Mouse (Mus musculus) forebrain, embryonic 11.5 days (tissue): ENCODE results near the gene Hcn1. TPM values are rescaled to one million over a fixed set of nuclear protein-coding genes. Genes with fewer than 3 reads are reported as not detected.

Experiments used
- ATAC-seq: fragments of 200-750 bp; cut with Nextera tagmentation; replicated peaks from 2 replicates; pipeline ENCODE4 v1.8.0; 2017; ENCODE audit warnings: moderate TSS enrichment; ENCODE audit not compliant: low FRiP score
- DNase-seq: peaks from one replicate; pipeline ENCODE4 v3.0.0-alpha.2; 2017; ENCODE audit warnings: low spot score
- H3K27ac ChIP-seq: fragments of 300-500 bp; sonication (generic); 2 replicates; pipeline ENCODE4 v1.5.1; 2014; ENCODE audit warnings: low read depth, low read length
- H3K27me3 ChIP-seq: fragments of 300-500 bp; sonication (generic); 2 replicates; pipeline ENCODE4 v1.6.1; 2014; ENCODE audit warnings: mild to moderate bottlenecking, low read length, mixed read lengths; ENCODE audit not compliant: control insufficient read depth, insufficient read depth
- H3K36me3 ChIP-seq: fragments of 300-500 bp; sonication (generic); 2 replicates; pipeline ENCODE4 v1.6.1; 2014; ENCODE audit warnings: mild to moderate bottlenecking, low read length, moderate library complexity, mixed read lengths; ENCODE audit not compliant: control insufficient read depth, insufficient read depth
- H3K4me1 ChIP-seq: fragments of 300-500 bp; sonication (generic); replicated peaks from 2 replicates; pipeline ENCODE4 v1.6.1; 2014; ENCODE audit warnings: low read length, mixed read lengths; ENCODE audit not compliant: control insufficient read depth, insufficient read depth
- H3K4me2 ChIP-seq: fragments of 300-500 bp; sonication (generic); 2 replicates; pipeline ENCODE4 v1.6.1; 2014; ENCODE audit warnings: low read depth, mild to moderate bottlenecking, low read length, moderate library complexity, mixed read lengths; ENCODE audit not compliant: severe bottlenecking
- H3K4me3 ChIP-seq: fragments of 300-500 bp; sonication (generic); 2 replicates; pipeline ENCODE4 v1.5.1; 2014; ENCODE audit warnings: low read depth, low read length
- H3K9ac ChIP-seq: fragments of 300-500 bp; sonication (generic); 2 replicates; pipeline ENCODE4 v1.6.1; 2014; ENCODE audit warnings: low read length
- H3K9me3 ChIP-seq: fragments of 300-500 bp; sonication (generic); 2 replicates; pipeline ENCODE4 v1.6.1; 2016; ENCODE audit warnings: low read length, mixed read lengths; ENCODE audit not compliant: control insufficient read depth
- WGBS: fragments of 180-500 bp; shearing (Covaris S2); extraction: QIAGEN DNeasy Blood & Tissue Kit; methylation state at CpG from one replicate; pipeline ENCODE4 v1.1.7; 2014; 5-methylcytosine and 5-hydroxymethylcytosine counted together
- polyA plus RNA-seq: library from polyadenylated mRNA; unstranded; fragments of >200 nt; fragmentation: Nextera tagmentation; extraction: Ambion mirVana; gene quantifications from 2 replicates; pipeline ENCODE4 v1.2.1, GENCODE M21; 2014

Hcn1 gene
- polyA plus RNA-seq, 1 experiment from 2014 or later = 0.07 TPM

DNA sequence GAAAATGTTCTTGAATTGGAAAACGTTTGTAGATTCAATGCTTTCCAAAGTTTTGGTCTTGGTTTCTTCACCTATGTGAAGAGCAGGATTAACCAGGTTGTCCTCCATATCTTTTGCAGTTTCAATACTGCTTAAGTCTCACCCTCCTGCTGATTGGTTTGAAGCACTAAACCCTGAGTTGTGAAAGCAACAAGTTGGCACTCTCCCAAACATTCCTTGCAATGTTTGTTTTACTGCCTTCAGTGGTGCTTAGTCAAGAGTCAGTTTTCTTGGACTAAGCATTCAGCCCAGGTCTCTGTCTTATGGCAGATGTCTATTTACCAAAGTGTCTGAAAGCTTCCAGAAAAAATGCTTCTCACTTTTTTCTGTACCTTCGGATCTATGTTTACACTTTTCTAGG, 67.2 kb downstream of the Hcn1 start:
- Histone ChIP-seq H3K9ac (no peak overlapping the region), H3K36me3 (no peaks in the 10 kb centered on the region), H3K4me1 (no peaks in the 10 kb centered on the region), H3K4me3 (no peak overlapping the region), H3K27me3 (no peaks in the 10 kb centered on the region), H3K4me2 (no peak overlapping the region), H3K9me3 (no peaks in the 10 kb centered on the region), H3K27ac (no peak overlapping the region)
- 70% methylated on average over 2 of the region's 2 CpGs for WGBS
- ATAC-seq (no peak), DNase-seq (no peak)

DNA sequence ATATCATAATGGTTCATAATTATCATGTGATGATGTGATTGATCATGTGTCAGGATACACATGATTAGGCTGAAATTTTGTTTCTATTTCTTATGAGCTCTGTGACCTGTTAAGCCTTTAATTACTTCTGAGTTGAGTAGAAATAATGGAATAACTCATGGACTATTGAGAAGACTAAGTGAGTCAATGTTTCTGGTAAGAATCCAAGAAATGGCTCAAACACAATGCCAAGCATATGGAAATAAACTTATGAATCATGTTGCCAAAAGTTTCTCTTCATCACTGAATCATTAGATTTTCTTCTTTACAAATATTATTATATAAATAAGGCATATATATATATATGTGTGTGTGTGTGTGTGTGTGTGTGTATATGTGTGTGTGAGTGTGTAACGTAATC, 69.7 kb downstream of the Hcn1 start:
- Histone ChIP-seq H3K9me3 (no peaks in the 10 kb centered on the region), H3K4me3 (no peak overlapping the region), H3K4me2 (no peak overlapping the region), H3K36me3 (no peaks in the 10 kb centered on the region), H3K4me1 (no peaks in the 10 kb centered on the region), H3K9ac (no peak overlapping the region), H3K27ac (no peak overlapping the region), H3K27me3 (no peaks in the 10 kb centered on the region)
- WGBS = 96% methylated on average over 1 of the region's 1 CpGs
- ATAC-seq (no peak), DNase-seq (no peak)

DNA sequence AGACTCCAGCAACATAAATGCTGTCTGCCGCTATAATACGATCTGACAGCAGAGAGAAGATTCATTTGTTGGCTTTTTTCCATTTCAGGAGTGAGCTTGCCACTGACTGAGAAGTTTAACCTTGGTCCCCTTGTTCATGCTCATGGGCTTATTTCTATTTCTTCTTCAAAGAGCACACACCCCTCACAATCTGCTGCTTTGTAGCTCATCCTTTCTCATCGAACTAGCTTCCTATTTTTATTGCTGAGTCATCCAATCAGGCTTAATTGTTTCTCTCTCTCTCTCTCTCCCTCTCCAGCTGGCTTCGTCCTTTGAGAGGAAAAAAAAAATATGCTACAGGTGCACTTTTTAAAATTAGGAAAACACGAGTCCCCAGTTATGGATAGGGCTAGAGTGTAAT, 74.3 kb downstream of the Hcn1 start:
- Histone ChIP-seq H3K36me3 (no peaks in the 10 kb centered on the region), H3K4me2 (no peak overlapping the region), H3K27ac (no peak overlapping the region), H3K4me1 (no peaks in the 10 kb centered on the region), H3K9ac (no peak overlapping the region), H3K9me3 (no peaks in the 10 kb centered on the region), H3K27me3 (no peaks in the 10 kb centered on the region), H3K4me3 (no peak overlapping the region)
- ATAC-seq (no peak), DNase-seq (no peak)
- WGBS = 81% methylated on average over 5 of the region's 5 CpGs

GRCm38 (mm10) chr13:117687670-117688069, 85.5 kb downstream of the Hcn1 start:
- Histone ChIP-seq H3K9ac (no peak overlapping the region), H3K27ac (no peak overlapping the region), H3K4me1 (no peaks in the 10 kb centered on the region), H3K4me2 (no peak overlapping the region), H3K36me3 (no peaks in the 10 kb centered on the region), H3K27me3 (no peaks in the 10 kb centered on the region), H3K9me3 (no peaks in the 10 kb centered on the region), H3K4me3 (no peak overlapping the region)
- DNase-seq (no peak), ATAC-seq (no peak)
- WGBS = 90% methylated on average over 7 of the region's 7 CpGs

GRCm38 (mm10) chr13:117694729-117695332, 92.7 kb downstream of the Hcn1 start:
- no peak overlapping the region for H3K4me2 ChIP-seq
- H3K4me3 ChIP-seq = no peak overlapping the region
- no peak for DNase-seq
- WGBS = 84% methylated on average over 1 of the region's 1 CpGs
- no peaks in the 10 kb centered on the region for H3K4me1 ChIP-seq
- H3K27me3 ChIP-seq = no peaks in the 10 kb centered on the region
- no peaks in the 10 kb centered on the region for H3K9me3 ChIP-seq
- no peak overlapping the region for H3K27ac ChIP-seq
- H3K36me3 ChIP-seq = no peaks in the 10 kb centered on the region
- ATAC-seq = no peak
- no peak overlapping the region for H3K9ac ChIP-seq

GRCm38 (mm10) chr13:117705573-117705972, 103.5 kb downstream of the Hcn1 start:
- DNase-seq (no peak), ATAC-seq (no peak)
- Histone ChIP-seq H3K4me2 (no peak overlapping the region), H3K27me3 (no peaks in the 10 kb centered on the region), H3K27ac (no peak overlapping the region), H3K9ac (no peak overlapping the region), H3K4me1 (no peaks in the 10 kb centered on the region), H3K4me3 (no peak overlapping the region), H3K9me3 (no peaks in the 10 kb centered on the region), H3K36me3 (no peaks in the 10 kb centered on the region)

DNA sequence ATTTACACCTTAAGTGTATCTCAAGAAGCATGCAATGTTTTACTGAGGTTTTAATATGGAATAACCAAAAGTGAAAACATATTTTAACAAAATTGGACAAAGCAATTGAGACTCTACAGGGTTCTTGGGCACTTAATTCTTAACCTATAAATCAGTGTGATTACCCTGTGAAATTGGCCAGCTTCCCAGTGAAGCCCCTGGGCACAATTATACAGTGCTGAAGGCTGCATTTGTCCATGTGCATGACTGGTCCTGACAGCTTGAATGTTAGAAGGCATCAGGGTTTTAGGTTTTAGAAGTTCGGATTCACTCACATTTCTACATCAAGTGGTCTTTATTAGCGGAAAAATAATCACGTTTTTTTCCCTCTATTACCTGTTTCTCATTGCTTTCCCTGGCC, 103.9 kb downstream of the Hcn1 start:
- DNase-seq = no peak
- Histone ChIP-seq H3K4me1 (no peaks in the 10 kb centered on the region), H3K36me3 (no peaks in the 10 kb centered on the region), H3K4me3 (no peak overlapping the region), H3K9me3 (no peaks in the 10 kb centered on the region), H3K4me2 (no peak overlapping the region), H3K9ac (no peak overlapping the region), H3K27me3 (no peaks in the 10 kb centered on the region), H3K27ac (no peak overlapping the region)
- WGBS = 91% methylated on average over 3 of the region's 3 CpGs
- no peak for ATAC-seq

DNA sequence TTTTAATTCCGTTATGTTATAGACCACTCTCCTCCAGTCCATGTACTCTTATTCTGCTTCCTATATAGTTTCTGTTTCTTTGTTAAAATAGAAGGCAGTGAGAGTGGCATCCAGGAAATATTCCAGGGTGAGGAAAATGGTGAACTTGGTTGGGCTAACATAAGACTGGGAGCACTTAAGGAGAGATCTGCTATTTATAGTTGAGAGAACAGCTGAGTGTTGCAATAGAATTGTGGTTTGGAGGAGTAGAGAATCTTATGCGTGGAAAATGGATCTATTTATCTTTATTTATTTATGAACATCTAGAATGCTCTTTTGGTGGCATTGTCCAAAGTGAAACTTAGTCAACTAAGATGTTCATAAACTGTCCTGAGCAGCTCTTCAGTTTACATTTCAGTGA, 104.4 kb downstream of the Hcn1 start:
- Histone ChIP-seq H3K36me3 (no peaks in the 10 kb centered on the region), H3K9me3 (no peaks in the 10 kb centered on the region), H3K27ac (no peak overlapping the region), H3K4me3 (no peak overlapping the region), H3K4me1 (no peaks in the 10 kb centered on the region), H3K9ac (no peak overlapping the region), H3K4me2 (no peak overlapping the region), H3K27me3 (no peaks in the 10 kb centered on the region)
- 83% methylated on average over 2 of the region's 2 CpGs for WGBS
- no peak for ATAC-seq
- no peak for DNase-seq

- no peak overlapping the region for H3K27ac ChIP-seq
- no peaks in the 10 kb centered on the region for H3K36me3 ChIP-seq
- H3K27me3 ChIP-seq = no peaks in the 10 kb centered on the region
- no peaks in the 10 kb centered on the region for H3K9me3 ChIP-seq
- no peak overlapping the region for H3K4me3 ChIP-seq
- 86% methylated on average over 11 of the region's 11 CpGs for WGBS
- DNase-seq = no peak
- no peak for ATAC-seq
- H3K9ac ChIP-seq = no peak overlapping the region
- H3K4me1 ChIP-seq = no peaks in the 10 kb centered on the region
- H3K4me2 ChIP-seq = no peak overlapping the region
Observed at GRCm38 (mm10) chr13:117706986-117707738, 105.0 kb downstream of the Hcn1 start.
